Mouse (Mus musculus) small intestine, adult 2 months (tissue): Measurements from ENCODE around the gene Lmod2.

Experiments used
- CTCF ChIP-seq: fragments of 200-500 bp; IDR thresholded peaks from 2 replicates; pipeline ENCODE4 v1.5.1; 2012; ENCODE audit warnings: low read depth, mild to moderate bottlenecking, control low read depth, inconsistent platforms, low read length, moderate library complexity, mixed read lengths; ENCODE audit not compliant: insufficient replicate concordance, insufficient read length; ENCODE audit errors: extremely low read depth
- POLR2A ChIP-seq: fragments of 200-500 bp; IDR thresholded peaks from 2 replicates; pipeline ENCODE4 v1.6.1; 2012; ENCODE audit warnings: low read depth, mild to moderate bottlenecking, control low read depth, inconsistent platforms, low read length, moderate library complexity

GRCm38 (mm10) chr6:24605631-24606030, 8.1 kb downstream of the Lmod2 start:
- TF ChIP-seq CTCF (no peak), POLR2A (no peak)
